Mouse (Mus musculus): ENCODE measurements at regions not wholly inside any gene's neighbourhood (a gene's known extent, or its start where the extent isn't known, plus 50 kb on each side); places are given as distances from the start of the nearest gene placed in this dataset.

DNA sequence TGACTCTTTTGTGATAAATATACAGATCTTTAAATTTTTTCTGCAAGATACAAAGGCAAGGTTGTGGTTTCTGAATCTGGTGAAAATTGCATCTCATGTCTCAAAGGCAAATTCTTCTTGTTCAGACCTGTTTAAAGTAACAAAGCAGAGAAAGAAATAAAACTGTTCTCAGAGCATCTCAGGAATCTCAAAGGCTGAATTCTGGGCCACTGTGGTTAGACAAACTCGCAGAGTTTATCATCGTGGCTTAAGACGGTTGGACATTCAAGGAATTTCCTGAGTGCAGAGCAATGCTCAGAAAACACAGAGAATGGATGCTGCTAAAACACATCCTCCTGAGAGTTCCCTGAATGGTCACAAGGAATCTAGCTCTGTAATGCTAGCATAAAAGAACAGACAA lies 429.5 kb upstream of the Pbx1 start:
- TF ChIP-seq CTCF (IDR thresholded peaks at IDR 0.05; ENCODE audit: extremely low read depth, insufficient read depth, low read length), result no peak
- no peak for TF ChIP-seq POLR2A (IDR thresholded peaks at IDR 0.05; ENCODE audit: extremely low read depth, insufficient read depth, low read length)
